Mouse (Mus musculus) adrenal gland, adult 8-10 months (tissue): ENCODE results near the gene Zfyve1. TPM values are rescaled to one million over a fixed set of nuclear protein-coding genes. Genes with fewer than 3 reads are reported as not detected.
A peak's percentile ranks its signal among the peaks of the same experiment; 100 is the strongest.

Experiments used
- DNase-seq: peaks from one replicate; pipeline ENCODE4 v3.0.0; 2022
- total RNA-seq, 4 experiments: library from RNA; stranded (reverse); gene quantifications; 2 replicates each; pipeline ENCODE4 v1.2.4; 2022

Gene Zfyve1
- total RNA-seq, 4 experiments from 2014 or later = 37.5 to 56.6 (median 46.0) TPM

DNA sequence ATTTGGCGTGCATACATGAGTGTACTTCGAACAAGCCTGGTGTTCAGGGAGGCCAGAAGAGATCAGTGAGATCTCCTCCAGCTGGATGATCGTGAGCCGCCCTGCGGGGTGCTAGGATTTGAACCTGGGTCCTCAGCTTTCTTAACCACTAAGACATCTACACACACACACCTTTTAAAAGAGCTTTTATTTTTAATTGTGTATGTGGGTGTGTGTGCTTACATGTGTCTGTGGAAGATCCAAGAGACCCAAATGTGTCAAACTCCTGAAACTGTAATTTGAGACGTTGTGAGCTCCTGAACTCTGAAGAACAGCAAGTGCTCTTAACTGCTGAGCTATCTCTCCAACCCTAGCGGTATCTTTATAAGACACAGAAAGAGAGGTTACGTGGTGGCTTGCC lies 75.9 kb downstream of the Zfyve1 start:
- DNase-seq = no peak

DNA sequence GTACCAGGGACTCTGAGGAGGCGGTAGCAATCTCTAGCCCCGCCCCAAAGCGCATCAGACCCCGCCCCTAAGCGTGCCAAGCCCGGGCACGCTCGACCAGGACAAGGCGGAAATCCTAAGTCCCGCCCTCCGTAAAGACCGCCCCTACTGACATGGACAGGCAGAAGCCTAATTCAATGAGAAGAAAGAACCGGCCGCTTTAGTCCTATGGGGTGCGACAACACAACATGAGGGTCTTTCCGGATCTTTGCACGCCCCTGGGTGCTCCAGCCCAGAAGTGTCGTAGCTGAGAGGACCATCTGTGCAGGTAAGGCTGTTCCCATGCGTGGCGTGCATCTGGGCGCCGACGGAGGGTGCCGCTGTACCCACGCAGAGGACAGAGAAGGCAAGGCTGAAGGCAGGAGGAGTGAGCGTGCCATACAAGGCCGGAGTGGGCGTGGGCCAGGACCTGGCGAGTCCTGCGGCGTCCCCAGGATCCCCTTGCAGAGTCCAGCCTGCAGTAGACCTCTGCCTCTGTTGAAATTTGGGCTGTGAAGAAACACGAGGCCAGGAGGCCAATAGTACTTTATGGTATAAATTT lies 76.6 kb downstream of the Zfyve1 start, which contains the start of gene Dcaf4:
TSS of gene Dcaf4 (plus strand) at position 156 of the 580 bp plus-strand sequence.
- peak; percentile 97 for DNase-seq

DNA sequence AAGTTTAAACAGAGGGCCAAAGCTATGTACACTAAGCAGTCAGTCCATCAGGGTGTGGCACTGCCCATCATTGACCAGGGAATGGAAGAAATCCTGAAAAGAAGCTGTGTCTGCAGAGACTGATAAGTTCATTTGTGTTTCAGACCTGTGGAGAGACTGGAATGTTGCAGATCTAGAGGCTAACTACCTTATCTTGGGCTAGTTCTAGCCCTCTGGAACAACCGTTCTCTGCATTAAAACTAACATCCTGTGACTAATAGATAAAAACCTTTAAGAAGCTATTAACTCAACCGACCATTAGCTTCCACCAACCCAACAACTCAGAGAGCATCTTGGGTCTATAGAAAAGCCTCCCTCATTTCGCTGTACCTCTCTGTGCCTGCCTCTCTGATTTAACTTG lies 79.4 kb downstream of the Zfyve1 start:
- no peak for DNase-seq

- no peak for DNase-seq
Measured at GRCm38 (mm10) chr12:83514216-83514615, 82.8 kb downstream of the Zfyve1 start.

DNA sequence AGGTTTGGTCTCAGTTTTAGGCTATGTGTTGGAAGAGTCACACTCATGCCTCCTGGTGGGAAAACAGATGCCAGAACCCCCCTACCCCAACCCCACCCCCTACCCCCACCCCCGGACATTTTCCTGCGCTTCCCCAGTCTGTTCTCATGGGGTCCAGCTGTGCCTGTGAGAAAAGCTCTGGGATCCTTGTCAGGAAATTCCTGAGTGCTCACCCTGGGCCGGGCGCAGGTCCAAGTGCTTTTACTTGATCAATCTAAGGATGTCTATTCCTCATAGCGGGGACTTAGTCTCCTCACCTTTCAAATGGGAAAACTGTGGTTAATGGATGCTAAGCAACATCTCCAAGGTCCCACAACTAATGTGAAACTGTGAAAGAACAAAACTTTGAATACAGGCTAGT lies 83.8 kb downstream of the Zfyve1 start:
- no peak for DNase-seq

- no peak for DNase-seq
Measured at GRCm38 (mm10) chr12:83512783-83513182, 84.2 kb downstream of the Zfyve1 start.

- no peak for DNase-seq
Measured at GRCm38 (mm10) chr12:83510586-83510985, 86.4 kb downstream of the Zfyve1 start.

DNA sequence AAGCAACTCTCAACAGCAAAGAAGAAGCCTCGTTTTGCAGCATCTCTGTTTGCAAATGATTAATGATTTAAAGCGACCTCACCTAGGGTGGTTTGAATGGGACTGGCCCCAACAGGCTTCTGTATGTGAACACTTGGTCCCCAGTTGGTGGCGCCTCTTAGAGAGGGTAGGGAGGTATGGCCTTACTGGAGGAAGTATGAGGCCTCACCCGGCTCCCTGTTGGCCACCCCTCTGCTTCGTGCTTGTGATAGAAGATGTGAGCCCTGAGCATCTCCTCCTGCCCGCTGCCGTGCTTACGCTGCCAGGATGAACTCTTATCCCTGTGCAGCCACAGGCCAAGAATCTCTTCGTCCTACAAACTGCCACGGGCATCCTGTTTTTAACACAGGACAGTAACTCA lies 90.5 kb downstream of the Zfyve1 start:
- no peak for DNase-seq

GRCm38 (mm10) chr12:83502190-83502589 lies 94.8 kb downstream of the Zfyve1 start:
- no peak for DNase-seq

DNA sequence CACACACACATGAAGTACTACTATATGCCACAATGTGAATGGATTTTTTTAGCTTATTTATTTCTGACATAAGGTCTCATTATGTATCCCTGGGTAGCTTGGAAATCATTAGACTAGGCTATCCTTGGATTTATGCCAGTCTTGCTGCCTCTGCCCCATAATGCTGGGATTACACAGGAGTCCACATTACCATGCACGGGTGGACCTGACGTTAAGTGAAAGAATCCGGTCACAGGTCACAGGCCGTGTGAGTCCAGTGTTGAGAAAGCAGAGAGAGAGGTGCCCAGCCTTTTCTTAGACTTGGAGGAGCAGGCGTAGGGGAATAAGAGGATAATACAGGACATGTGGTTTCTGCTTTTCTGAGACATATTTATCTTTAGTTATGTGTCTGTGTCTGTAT lies 97.8 kb downstream of the Zfyve1 start:
- DNase-seq = no peak

GRCm38 (mm10) chr12:83497959-83498358 lies 99.1 kb downstream of the Zfyve1 start:
- no peak for DNase-seq

- DNase-seq = no peak
Measured at GRCm38 (mm10) chr12:83496736-83497135, 100.3 kb downstream of the Zfyve1 start.

Other genes starting within 250 kb of the Zfyve1 start
- gene Dpf3, start 109.5 kb downstream of the Zfyve1 start, total RNA-seq = 10 to 100 TPM in 1 of 4 experiments, 1 to 10 TPM in 3; 6.9 to 14.2 (median 9.4) TPM
- 10 to 100 TPM; 43.6 to 85.3 (median 57.4) TPM for gene Dcaf4, start 76.8 kb downstream of the Zfyve1 start, total RNA-seq
- 100 to 1,000 TPM in 2 of 4 experiments, 10 to 100 TPM in 2; 70.8 to 172 (median 109) TPM for gene Rbm25, start 34.0 kb upstream of the Zfyve1 start, total RNA-seq
- gene Psen1, start 90.9 kb upstream of the Zfyve1 start, total RNA-seq = 10 to 100 TPM; 71.4 to 81.3 (median 73.0) TPM
- 1 to 10 TPM; 2.4 to 4.1 (median 3.2) TPM for gene Papln, start 166.4 kb upstream of the Zfyve1 start, total RNA-seq